Mouse (Mus musculus) kidney, adult 2 months (tissue): Measurements from ENCODE around the gene Ccdc171.

ENCODE experiments used
- CTCF ChIP-seq: fragments of 200-500 bp; conservative IDR thresholded peaks from 2 replicates; pipeline ENCODE4 v1.5.1; 2011; ENCODE audit warnings: low read depth, mild to moderate bottlenecking, control low read depth, low read length, moderate library complexity, mixed read lengths; ENCODE audit not compliant: insufficient read depth, insufficient read length
- POLR2A ChIP-seq: fragments of 200-500 bp; IDR thresholded peaks from one replicate; pipeline ENCODE4 v1.6.1; 2011; ENCODE audit warnings: low read depth, low read length, control low read depth

DNA sequence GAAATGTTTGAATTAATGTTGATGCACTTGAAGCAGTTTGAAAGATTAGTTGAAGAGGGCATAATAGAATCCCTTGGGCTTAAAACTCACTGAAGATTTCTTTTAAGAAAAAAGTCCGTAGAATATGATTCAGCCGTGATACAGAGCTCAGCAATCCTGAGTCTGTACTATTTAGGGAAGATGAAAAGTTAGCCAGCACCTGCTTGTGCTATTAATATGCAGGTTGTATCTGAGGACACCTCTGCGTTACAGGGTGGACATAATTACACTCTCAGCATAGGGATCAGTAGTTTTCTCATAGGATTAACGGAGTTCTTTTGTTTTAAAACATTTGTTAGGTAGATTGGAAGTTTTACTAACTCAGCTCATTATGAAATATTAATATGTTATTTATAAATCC, 291.6 kb downstream of the Ccdc171 start:
- no peak for TF ChIP-seq POLR2A
- no peak for TF ChIP-seq CTCF
